Mouse (Mus musculus) megakaryocyte progenitor cell, adult 5-6 weeks (primary cell): Measurements from ENCODE around the gene Sfxn3. TPM values are rescaled to one million over a fixed set of nuclear protein-coding genes. Genes with fewer than 3 reads are reported as not detected.
"Not testable (repeated sequence)": the region's sequence is repeated elsewhere in the genome, so short reads cannot be mapped to it uniquely, and the experiment has no call there.

ENCODE experiments used
- ATAC-seq: replicated peaks from 2 replicates; pipeline ENCODE4 v1.8.0; 2016; ENCODE audit warnings: mild to moderate bottlenecking, moderate TSS enrichment, inconsistent platforms; ENCODE audit not compliant: poor library complexity
- total RNA-seq, 2 experiments: library from RNA; stranded (forward) in 1 of 2; stranded (reverse) in 1 of 2; fragments of 157-497, 149-512 nt in 1 of 2; fragments of 200-1000 nt in 1 of 2; gene quantifications; 2 replicates each; pipeline versions ENCODE4 v1.2.3 to v1.2.4; 2015 to 2017

Sfxn3 gene
- total RNA-seq, 2 experiments from 2014 or later = 3.1 to 23.8 TPM

GRCm38 (mm10) chr19:45017909-45018308 lies 29.4 kb upstream of the Sfxn3 start:
- no peak for ATAC-seq

GRCm38 (mm10) chr19:45018351-45018831 lies 28.9 kb upstream of the Sfxn3 start:
- no peak for ATAC-seq

GRCm38 (mm10) chr19:45020348-45020747 lies 27.0 kb upstream of the Sfxn3 start:
- ATAC-seq = no peak

GRCm38 (mm10) chr19:45021362-45021761 lies 25.9 kb upstream of the Sfxn3 start:
- no peak for ATAC-seq

GRCm38 (mm10) chr19:45023993-45024392 lies 23.3 kb upstream of the Sfxn3 start:
- ATAC-seq = no peak

- ATAC-seq = no peak
Measured at GRCm38 (mm10) chr19:45024775-45025174, 22.5 kb upstream of the Sfxn3 start.

- ATAC-seq = no peak
Measured at GRCm38 (mm10) chr19:45025937-45026568, 21.2 kb upstream of the Sfxn3 start.

GRCm38 (mm10) chr19:45026958-45027670 lies 20.2 kb upstream of the Sfxn3 start:
- no peak for ATAC-seq

- no peak for ATAC-seq
Measured at GRCm38 (mm10) chr19:45027848-45028247, 19.5 kb upstream of the Sfxn3 start.

GRCm38 (mm10) chr19:45028746-45029145 lies 18.6 kb upstream of the Sfxn3 start:
- no peak for ATAC-seq

GRCm38 (mm10) chr19:45029571-45029970 lies 17.7 kb upstream of the Sfxn3 start:
- ATAC-seq = no peak

GRCm38 (mm10) chr19:45030111-45030510 lies 17.2 kb upstream of the Sfxn3 start:
- peak; percentile 49 for ATAC-seq

GRCm38 (mm10) chr19:45030746-45031693 lies 16.3 kb upstream of the Sfxn3 start:
- ATAC-seq = peak; percentile 77

- peak; percentile 82 for ATAC-seq
Measured at GRCm38 (mm10) chr19:45031780-45032179, 15.5 kb upstream of the Sfxn3 start.

- peak; percentile 33; the same call in 1 of the 2 replicates for ATAC-seq
Measured at GRCm38 (mm10) chr19:45032570-45033332, 14.6 kb upstream of the Sfxn3 start.

GRCm38 (mm10) chr19:45036867-45037266 lies 10.4 kb upstream of the Sfxn3 start:
- peak; percentile 84 for ATAC-seq

GRCm38 (mm10) chr19:45038198-45038597 lies 9.1 kb upstream of the Sfxn3 start:
- not testable (repeated sequence) for ATAC-seq

- ATAC-seq = no peak
Measured at GRCm38 (mm10) chr19:45040214-45040613, 7.1 kb upstream of the Sfxn3 start.

- no peak for ATAC-seq
Measured at GRCm38 (mm10) chr19:45044389-45044927, 2.8 kb upstream of the Sfxn3 start.

GRCm38 (mm10) chr19:45045236-45045635 lies 2.1 kb upstream of the Sfxn3 start:
- no peak for ATAC-seq
